Mouse (Mus musculus) cerebellum, adult 2 months (tissue): ENCODE measurements at regions not wholly inside any gene's neighbourhood (a gene's known extent, or its start where the extent isn't known, plus 50 kb on each side); places are given as distances from the start of the nearest gene placed in this dataset.

Experiments used
- CTCF ChIP-seq: fragments of 200-500 bp; IDR thresholded peaks from 2 replicates; pipeline ENCODE4 v1.5.1; 2011; ENCODE audit warnings: low read depth, mild to moderate bottlenecking, control low read depth, low read length, moderate library complexity, borderline replicate concordance; ENCODE audit not compliant: insufficient read depth
- POLR2A ChIP-seq: fragments of 200-500 bp; IDR thresholded peaks from 2 replicates; pipeline ENCODE4 v1.6.1; 2011; ENCODE audit warnings: low read length, control low read depth, borderline replicate concordance; ENCODE audit not compliant: insufficient read depth

DNA sequence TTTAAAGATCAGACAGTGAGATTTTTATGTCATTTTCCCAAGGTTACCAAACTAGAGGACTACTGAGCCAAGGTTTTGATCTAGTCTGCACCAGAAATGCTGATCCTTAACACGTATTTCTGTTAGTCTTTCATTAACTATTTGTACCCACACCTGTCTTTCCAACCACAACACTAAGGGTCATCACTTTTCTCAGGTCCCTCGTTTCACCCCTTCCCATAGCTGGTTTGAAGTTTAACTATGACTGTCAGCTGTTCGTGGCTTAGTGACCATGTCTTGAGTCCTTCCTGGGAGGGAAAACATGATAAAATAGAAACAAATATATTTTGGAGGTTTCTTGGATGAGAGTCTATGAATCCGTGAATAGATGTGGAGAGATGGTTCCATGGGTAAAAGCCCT is 99.6 kb upstream of the Gm6657 start:
- no peak for TF ChIP-seq CTCF
- no peak for TF ChIP-seq POLR2A
